Mouse (Mus musculus): ENCODE results near the gene Agpat4. TPM values are rescaled to one million over a fixed set of nuclear protein-coding genes. Genes with fewer than 3 reads are reported as not detected.
A peak's percentile ranks its signal among the peaks of the same experiment; 100 is the strongest.

Agpat4 gene
- total RNA-seq, 1 experiment: 45.7 TPM

- in situ Hi-C loops (cut with MboI; ENCODE audit: low sequenced_read_pairs in 2 of 2, unreplicated experiment in 2 of 2): no loop called here
- no peaks in the 10 kb centered on the region for H3K36me3 ChIP-seq (ENCODE audit: control insufficient read depth, insufficient read depth, low read length, poor library complexity, severe bottlenecking)
These were observed 19.1 kb upstream of the Agpat4 start for GRCm38 (mm10) chr17:12099415-12099814.

DNA sequence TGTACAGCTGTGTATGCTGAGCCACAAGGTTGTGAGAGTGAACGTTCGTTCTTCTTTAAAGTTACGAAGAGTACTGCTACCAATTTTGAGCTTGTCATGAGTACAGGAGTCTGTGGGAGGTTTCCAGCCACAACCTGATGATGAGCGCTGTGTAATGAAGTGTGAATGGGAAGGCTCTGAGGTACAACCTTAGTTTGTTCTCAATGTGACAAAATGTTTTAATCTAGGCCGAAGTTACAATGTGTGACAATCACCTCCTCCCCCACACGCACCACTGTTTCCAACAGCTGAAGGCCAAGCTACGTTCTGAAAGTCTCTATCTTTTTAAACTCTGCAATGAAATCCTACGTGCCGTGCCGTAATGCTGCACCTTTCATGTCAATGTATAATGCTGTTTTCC lies 16.2 kb upstream of the Agpat4 start:
- H3K27ac ChIP-seq (ENCODE audit: insufficient read depth, low read depth, low read length, poor library complexity, severe bottlenecking): no peak overlapping the region
- no peaks in the 10 kb centered on the region for H3K36me3 ChIP-seq (ENCODE audit: control insufficient read depth, insufficient read depth, low read length, poor library complexity, severe bottlenecking)
- H3K4me3 ChIP-seq (ENCODE audit: insufficient read depth in 1 of 2, low read depth in 1 of 2, low read length in 2 of 2, poor library complexity in 1 of 2, severe bottlenecking in 1 of 2): no peak overlapping the region
- in situ Hi-C loops (cut with MboI; ENCODE audit: low sequenced_read_pairs in 2 of 2, unreplicated experiment in 2 of 2): loop anchor here in 1 of 2 experiments (10.0 kb wide), 1 partner anchor 102 kb away; no protein-coding TSS in a partner anchor
- no peak for TF ChIP-seq CHD2 (IDR thresholded peaks at IDR 0.05; ENCODE audit: low read depth, low read length)
- TF ChIP-seq MAFK (IDR thresholded peaks at IDR 0.05; ENCODE audit: insufficient read depth, low read depth, low read length): no peak
- TF ChIP-seq HCFC1 (IDR thresholded peaks at IDR 0.05; ENCODE audit: borderline replicate concordance, insufficient read depth, low read length): no peak
- no peak for TF ChIP-seq ZNF384 (IDR thresholded peaks at IDR 0.05; ENCODE audit: low read depth, low read length)
- no peak for TF ChIP-seq ZC3H11A (IDR thresholded peaks at IDR 0.05; ENCODE audit: borderline replicate concordance, low read depth, low read length)
- no peak overlapping the region for H3K9ac ChIP-seq (ENCODE audit: insufficient read depth, low read depth, low read length, poor library complexity, severe bottlenecking)
- H3K4me1 ChIP-seq (ENCODE audit: control insufficient read depth in 2 of 2, insufficient read depth in 2 of 2, low read length in 2 of 2, poor library complexity in 1 of 2): peaks cover 4 to 8% of the 10 kb centered on the region in 2 experiments; a peak in 3 of 4 replicates
- peaks cover 2% of the 10 kb centered on the region; the same call in 1 of the 2 replicates for H3K9me3 ChIP-seq (ENCODE audit: control insufficient read depth, insufficient read depth, low read depth, low read length)
- DNase-seq (ENCODE audit: low read depth, low spot score): no peak

More at GRCm38 (mm10) chr17:12099415-12099814, 19.1 kb upstream of the Agpat4 start:
- DNase-seq (ENCODE audit: low read depth, low spot score): no peak
- Histone ChIP-seq H3K27ac (ENCODE audit: insufficient read depth, low read depth, low read length, poor library complexity, severe bottlenecking) (no peak overlapping the region), H3K4me1 (ENCODE audit: control insufficient read depth in 2 of 2, insufficient read depth in 2 of 2, low read length in 2 of 2, poor library complexity in 1 of 2) (peaks cover 0 to 2% of the 10 kb centered on the region in 2 experiments; a peak in 1 of 4 replicates), H3K9me3 (ENCODE audit: control insufficient read depth, insufficient read depth, low read depth, low read length) (peaks cover 2% of the 10 kb centered on the region; the same call in 1 of the 2 replicates), H3K9ac (ENCODE audit: insufficient read depth, low read depth, low read length, poor library complexity, severe bottlenecking) (no peak overlapping the region), H3K4me3 (ENCODE audit: insufficient read depth in 1 of 2, low read depth in 1 of 2, low read length in 2 of 2, poor library complexity in 1 of 2, severe bottlenecking in 1 of 2) (no peak overlapping the region)
- TF ChIP-seq MAFK (IDR thresholded peaks at IDR 0.05; ENCODE audit: insufficient read depth, low read depth, low read length): no peak
- no peak for TF ChIP-seq ZC3H11A (IDR thresholded peaks at IDR 0.05; ENCODE audit: borderline replicate concordance, low read depth, low read length)
- no peak for TF ChIP-seq ZNF384 (IDR thresholded peaks at IDR 0.05; ENCODE audit: low read depth, low read length)

DNA sequence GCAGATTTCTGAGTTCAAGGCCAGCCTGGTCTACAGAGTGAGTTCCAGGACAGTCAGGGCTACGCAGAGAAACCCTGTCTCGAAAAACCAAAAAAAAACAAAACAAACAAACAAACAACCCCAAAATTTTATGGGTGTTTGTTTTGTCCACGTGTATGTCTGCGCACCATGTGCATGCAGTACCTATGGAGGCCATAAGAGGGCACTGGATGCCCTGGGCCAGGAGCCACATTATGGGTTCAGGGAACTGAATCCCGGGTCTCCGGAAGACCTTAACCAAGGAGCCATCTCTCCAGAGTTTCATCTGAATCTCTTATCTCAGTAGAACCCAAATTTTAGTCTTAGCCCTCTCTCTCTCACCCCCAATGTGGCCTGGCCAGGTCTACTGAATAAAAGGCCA lies 14.7 kb upstream of the Agpat4 start:
- no peak for TF ChIP-seq CHD2 (IDR thresholded peaks at IDR 0.05; ENCODE audit: low read depth, low read length)
- peak; percentile 77 for TF ChIP-seq ZC3H11A (IDR thresholded peaks at IDR 0.05; ENCODE audit: borderline replicate concordance, low read depth, low read length)
- Histone ChIP-seq H3K4me1 (ENCODE audit: control insufficient read depth in 2 of 2, insufficient read depth in 2 of 2, low read length in 2 of 2, poor library complexity in 1 of 2) (peaks cover 4 to 9% of the 10 kb centered on the region in 2 experiments; a peak in 3 of 4 replicates), H3K27ac (ENCODE audit: insufficient read depth, low read depth, low read length, poor library complexity, severe bottlenecking) (no peak overlapping the region), H3K9ac (ENCODE audit: insufficient read depth, low read depth, low read length, poor library complexity, severe bottlenecking) (no peak overlapping the region), H3K36me3 (ENCODE audit: control insufficient read depth, insufficient read depth, low read length, poor library complexity, severe bottlenecking) (no peaks in the 10 kb centered on the region), H3K4me3 (ENCODE audit: insufficient read depth in 1 of 2, low read depth in 1 of 2, low read length in 2 of 2, poor library complexity in 1 of 2, severe bottlenecking in 1 of 2) (no peak overlapping the region), H3K9me3 (ENCODE audit: control insufficient read depth, insufficient read depth, low read depth, low read length) (peaks cover 2% of the 10 kb centered on the region; the same call in 1 of the 2 replicates)
- DNase-seq (ENCODE audit: low read depth, low spot score): peak; percentile 58
- in situ Hi-C loops (cut with MboI; ENCODE audit: low sequenced_read_pairs in 2 of 2, unreplicated experiment in 2 of 2): loop anchor here in 1 of 2 experiments (10.0 kb wide), 1 partner anchor 101 kb away; no protein-coding TSS in a partner anchor

DNA sequence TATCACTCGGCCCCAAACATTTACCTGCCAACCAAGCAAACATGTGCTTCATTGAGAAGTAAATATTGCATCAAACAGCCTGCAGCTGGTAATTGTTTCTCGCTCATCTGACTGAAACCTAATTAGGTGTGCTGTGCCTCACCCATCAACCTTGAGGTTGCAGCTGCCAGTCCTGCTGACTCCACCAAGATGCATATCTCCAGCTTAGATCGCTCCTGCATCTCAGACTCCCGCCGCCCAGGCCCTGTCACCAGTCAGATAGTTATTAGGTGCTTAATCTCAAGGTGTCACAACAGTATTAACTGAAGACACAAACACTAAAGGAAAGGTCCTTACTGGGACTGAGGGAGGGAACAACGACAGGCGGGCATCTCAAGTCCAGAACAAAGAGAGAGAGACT lies 14.3 kb upstream of the Agpat4 start:
- peaks cover 4 to 9% of the 10 kb centered on the region in 2 experiments; a peak in 3 of 4 replicates for H3K4me1 ChIP-seq (ENCODE audit: control insufficient read depth in 2 of 2, insufficient read depth in 2 of 2, low read length in 2 of 2, poor library complexity in 1 of 2)
- TF ChIP-seq ZNF384 (IDR thresholded peaks at IDR 0.05; ENCODE audit: low read depth, low read length) (no peak), CHD2 (IDR thresholded peaks at IDR 0.05; ENCODE audit: low read depth, low read length) (no peak), HCFC1 (IDR thresholded peaks at IDR 0.05; ENCODE audit: borderline replicate concordance, insufficient read depth, low read length) (no peak), ZC3H11A (IDR thresholded peaks at IDR 0.05; ENCODE audit: borderline replicate concordance, low read depth, low read length) (no peak), MAFK (IDR thresholded peaks at IDR 0.05; ENCODE audit: insufficient read depth, low read depth, low read length) (no peak)
- in situ Hi-C loops (cut with MboI; ENCODE audit: low sequenced_read_pairs in 2 of 2, unreplicated experiment in 2 of 2): loop anchor here in 1 of 2 experiments (10.0 kb wide), 1 partner anchor 101 kb away; no protein-coding TSS in a partner anchor

More for the DNA sequence above, 14.3 kb upstream of the Agpat4 start:
- Histone ChIP-seq H3K9me3 (ENCODE audit: control insufficient read depth, insufficient read depth, low read depth, low read length) (peaks cover 2% of the 10 kb centered on the region; the same call in 1 of the 2 replicates), H3K4me3 (ENCODE audit: insufficient read depth in 1 of 2, low read depth in 1 of 2, low read length in 2 of 2, poor library complexity in 1 of 2, severe bottlenecking in 1 of 2) (no peak overlapping the region), H3K9ac (ENCODE audit: insufficient read depth, low read depth, low read length, poor library complexity, severe bottlenecking) (no peak overlapping the region), H3K27ac (ENCODE audit: insufficient read depth, low read depth, low read length, poor library complexity, severe bottlenecking) (no peak overlapping the region), H3K36me3 (ENCODE audit: control insufficient read depth, insufficient read depth, low read length, poor library complexity, severe bottlenecking) (no peaks in the 10 kb centered on the region)
- no peak for DNase-seq (ENCODE audit: low read depth, low spot score)

Measured in ES-E14 (cell line).